Mouse (Mus musculus) adrenal gland, adult 10 weeks (tissue): ENCODE measurements around the gene H2afy. TPM values are rescaled to one million over a fixed set of nuclear protein-coding genes. Genes with fewer than 3 reads are reported as not detected.

Source experiments
- polyA plus RNA-seq: library from polyadenylated mRNA; stranded (reverse); fragments of 350-450 nt; fragmentation: Illumina TruSeq; extraction: RNeasy Lipid Tissue Mini Kit (QIAGEN cat#74804); gene quantifications from one replicate; pipeline ENCODE4 v1.2.3, GENCODE M21; 2014; ENCODE audit warnings: low read depth, low replicate concordance

Gene H2afy
- 19.6 TPM for polyA plus RNA-seq

DNA sequence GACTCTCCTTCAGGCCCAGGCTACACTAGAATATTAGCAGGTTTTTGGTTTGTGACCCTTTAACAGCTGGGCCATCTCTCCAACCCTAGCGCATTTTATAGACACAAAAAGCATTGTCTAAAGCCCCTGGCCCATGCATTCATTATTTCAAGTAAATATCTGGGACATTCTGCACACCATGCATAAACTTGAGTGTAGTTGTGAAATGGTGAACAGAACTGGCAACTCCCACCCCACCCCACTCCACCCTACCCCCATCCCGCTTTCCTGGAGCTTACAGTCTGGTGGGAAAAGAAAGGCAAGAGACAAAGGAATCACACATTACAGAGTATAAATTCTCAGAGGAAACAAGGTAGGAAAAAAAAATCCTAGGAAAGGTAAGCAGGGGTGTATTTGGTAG lies at the start of gene H2afy:
TSS of gene H2afy (minus strand) at position 162 of the 400 bp plus-strand sequence.

DNA sequence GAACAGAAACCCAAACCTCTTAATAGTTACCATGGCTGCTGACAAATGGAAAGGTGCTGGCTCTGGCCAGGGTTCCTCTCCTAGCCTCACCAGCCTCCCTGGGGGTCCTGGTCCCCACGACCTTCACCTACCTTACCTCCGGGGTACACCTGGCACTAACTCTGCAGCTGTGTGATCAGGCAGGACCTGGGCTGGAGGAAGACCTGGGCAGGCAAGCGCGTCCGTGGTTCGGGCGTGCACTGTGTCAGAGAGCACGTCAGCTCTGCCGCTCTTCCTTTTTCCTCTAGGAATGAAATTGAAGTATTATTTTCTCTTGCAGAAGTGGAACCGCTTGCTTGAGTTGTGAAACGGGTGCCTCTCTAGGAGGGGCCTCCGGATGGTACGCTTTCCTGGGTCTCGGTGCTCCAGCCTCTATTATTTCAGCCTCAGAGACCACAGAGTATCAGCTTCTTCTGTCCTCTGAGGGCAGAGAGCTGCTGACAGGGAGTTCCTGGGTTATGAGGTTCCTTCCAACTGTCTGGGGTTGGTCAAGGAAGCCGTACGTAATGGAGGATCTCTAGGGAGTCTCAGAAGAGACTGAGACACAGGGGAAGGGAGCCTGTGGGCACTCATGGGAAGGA lies 42.4 kb upstream of the H2afy start, which contains the start of gene Tifab:
TSS of gene Tifab (minus strand) at position 470 of the 620 bp plus-strand sequence.

Other genes with a start within 250 kb of the H2afy start
- gene Tifab, start 42.5 kb upstream of the H2afy start, polyA plus RNA-seq, result 1.1 TPM
- not detected for gene Neurog1, start 115.8 kb upstream of the H2afy start, polyA plus RNA-seq
- 19.1 TPM for gene Cxcl14, start 160.2 kb upstream of the H2afy start, polyA plus RNA-seq